Mouse (Mus musculus) liver, embryonic 13.5 days (tissue): Measurements from ENCODE around the gene Igfals. TPM values are rescaled to one million over a fixed set of nuclear protein-coding genes. Genes with fewer than 3 reads are reported as not detected.

ENCODE experiments used
- ATAC-seq: fragments of 200-750 bp; cut with Nextera tagmentation; 2 replicates; pipeline ENCODE4 v1.8.0; 2017; ENCODE audit warnings: low read depth, mild to moderate bottlenecking, moderate number of reproducible peaks, moderate library complexity
- DNase-seq: peaks from one replicate; pipeline ENCODE4 v3.0.0; 2022
- H3K27ac ChIP-seq: fragments of 300-500 bp; sonication (generic); 2 replicates; pipeline ENCODE4 v1.5.1; 2015; ENCODE audit warnings: moderate library complexity, mild to moderate bottlenecking, inconsistent platforms
- H3K27me3 ChIP-seq: fragments of 300-500 bp; sonication (generic); 2 replicates; pipeline ENCODE4 v1.6.1; 2015; ENCODE audit warnings: mild to moderate bottlenecking, inconsistent platforms
- H3K36me3 ChIP-seq: fragments of 300-500 bp; sonication (generic); 2 replicates; pipeline ENCODE4 v1.6.1; 2015; ENCODE audit warnings: mild to moderate bottlenecking, inconsistent platforms
- H3K4me1 ChIP-seq: fragments of 300-500 bp; sonication (generic); replicated peaks from 2 replicates; pipeline ENCODE4 v1.6.1; 2015; ENCODE audit warnings: inconsistent platforms
- H3K4me2 ChIP-seq: fragments of 300-500 bp; sonication (generic); 2 replicates; pipeline ENCODE4 v1.6.1; 2015; ENCODE audit warnings: inconsistent platforms, mild to moderate bottlenecking, moderate library complexity
- H3K4me3 ChIP-seq: fragments of 300-500 bp; sonication (generic); replicated peaks from 2 replicates; pipeline ENCODE4 v1.5.1; 2015; ENCODE audit warnings: mild to moderate bottlenecking, inconsistent platforms
- H3K9ac ChIP-seq: fragments of 300-500 bp; sonication (generic); 2 replicates; pipeline ENCODE4 v1.6.1; 2015; ENCODE audit warnings: mild to moderate bottlenecking, inconsistent platforms
- H3K9me3 ChIP-seq: fragments of 300-500 bp; sonication (generic); replicated peaks from 2 replicates; pipeline ENCODE4 v1.6.1; 2016; ENCODE audit warnings: inconsistent platforms
- WGBS: fragments of 180-500 bp; shearing (Covaris S2); methylation state at CpG from one replicate; pipeline ENCODE4 v1.1.7; 2015; ENCODE audit not compliant: insufficient replicate concordance; 5-methylcytosine and 5-hydroxymethylcytosine counted together
- polyA plus RNA-seq: library from polyadenylated mRNA; unstranded; fragments of >200 nt; fragmentation: Nextera tagmentation; extraction: Ambion mirVana; gene quantifications from 2 replicates; pipeline ENCODE4 v1.2.1, GENCODE M21; 2015

Igfals gene
- polyA plus RNA-seq, 1 experiment from 2014 or later = 5.1 TPM

DNA sequence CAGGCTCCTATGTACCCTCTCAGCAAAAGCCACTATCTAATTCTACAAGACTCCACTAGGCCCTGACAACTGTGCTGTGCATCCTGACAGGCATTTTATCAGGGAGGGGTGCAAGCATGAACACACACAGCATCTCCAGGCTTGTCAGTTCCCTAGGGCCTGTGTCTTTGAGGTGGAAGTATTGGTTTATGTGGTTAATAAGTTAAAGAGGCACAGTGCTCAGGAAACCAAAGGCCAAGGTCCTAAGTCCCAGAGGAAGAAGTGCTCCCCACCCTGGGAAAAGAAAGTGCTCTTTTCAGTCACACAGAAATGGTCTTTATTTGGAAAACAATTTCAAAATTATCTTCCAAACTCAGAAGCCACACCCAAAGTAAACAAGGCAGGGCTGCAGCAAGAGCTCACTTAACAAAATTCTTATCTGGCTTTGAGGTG is 17.2 kb upstream of the Igfals start:
- H3K4me2 ChIP-seq = peak overlapping the region; percentile 85

DNA sequence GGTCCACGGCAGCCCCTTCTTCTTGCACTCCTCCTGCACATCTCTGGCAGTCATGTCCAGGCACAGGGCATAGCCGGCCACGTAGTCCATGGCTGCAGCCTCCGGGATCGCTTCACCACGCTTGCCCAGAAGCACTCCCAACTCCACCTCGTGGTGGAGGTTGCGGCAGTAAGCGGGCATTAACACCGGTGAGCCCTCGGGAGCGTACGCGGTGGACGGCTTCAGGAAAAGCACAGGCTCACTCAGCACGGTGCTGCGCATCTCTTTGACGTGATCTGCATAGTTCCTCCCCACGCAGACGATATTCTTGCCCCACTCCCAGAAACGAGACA is 16.1 kb upstream of the Igfals start:
- Histone ChIP-seq H3K4me2 (peak overlapping the region; percentile 85), H3K4me3 (peak overlapping the region; percentile 91), H3K9me3 (no peaks in the 10 kb centered on the region), H3K27ac (peak overlapping the region; percentile 99), H3K27me3 (0 out of 2 replicates have a peak, but pooled peaks cover 4% of the 10 kb centered on the region), H3K36me3 (peaks cover 22% of the 10 kb centered on the region), H3K4me1 (peaks cover 40% of the 10 kb centered on the region), H3K9ac (peak overlapping the region; percentile 96)
- under 1% methylated on average over 21 of the region's 21 CpGs for WGBS
- DNase-seq (no peak), ATAC-seq (peak; percentile 32)

More for the DNA sequence above, 17.2 kb upstream of the Igfals start:
- H3K36me3 ChIP-seq = peaks cover 12% of the 10 kb centered on the region
- DNase-seq = peak; percentile 68
- H3K9me3 ChIP-seq = no peaks in the 10 kb centered on the region
- peak overlapping the region; percentile 91 for H3K4me3 ChIP-seq
- H3K27me3 ChIP-seq = 0 out of 2 replicates have a peak, but pooled peaks cover 4% of the 10 kb centered on the region
- ATAC-seq = peak; percentile 60
- H3K27ac ChIP-seq = peak overlapping the region; percentile 99
- H3K4me1 ChIP-seq = peaks cover 43% of the 10 kb centered on the region
- peak overlapping the region; percentile 96 for H3K9ac ChIP-seq

DNA sequence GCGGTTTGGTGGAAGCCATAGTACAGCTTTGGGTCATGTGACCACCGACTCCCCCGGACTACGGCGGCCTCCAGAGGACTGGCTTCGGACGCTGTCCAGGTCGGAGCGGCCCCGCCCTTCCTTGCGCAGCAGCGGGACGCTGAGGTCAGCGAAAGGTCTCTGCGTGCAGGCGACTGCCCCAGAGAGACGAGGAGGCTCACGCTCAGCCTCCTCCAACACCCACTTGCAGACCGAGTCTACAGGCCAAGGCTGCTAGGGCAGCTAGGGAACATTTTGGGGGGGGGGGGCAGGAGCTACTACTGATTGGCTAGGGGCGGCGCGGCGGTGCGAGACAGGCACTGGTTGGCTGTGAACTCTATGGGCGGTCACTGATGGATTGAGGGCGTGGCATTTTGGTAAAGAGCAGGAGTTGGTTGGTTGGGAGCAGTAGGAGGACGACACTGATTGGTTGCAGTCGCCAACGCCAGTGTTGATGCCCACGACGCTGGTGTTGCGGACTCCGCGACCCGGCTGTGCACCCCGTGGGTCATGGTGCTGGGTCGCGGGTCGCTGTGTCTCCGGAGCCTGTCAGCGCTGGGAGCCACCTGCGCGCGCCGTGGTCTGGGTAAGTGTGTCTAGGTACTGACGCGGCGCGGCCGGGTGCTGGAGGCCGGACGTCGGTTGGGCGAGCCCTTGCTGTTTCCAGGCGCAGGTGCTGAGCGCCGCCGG is 15.6 kb upstream of the Igfals start, which contains the start of gene Fahd1:
Fahd1 (minus strand) TSS at position 300 of the 708 bp plus-strand sequence.
- H3K27me3 ChIP-seq = 0 out of 2 replicates have a peak, but pooled peaks cover 2% of the 10 kb centered on the region
- ATAC-seq (peak; percentile 93), DNase-seq (peak; percentile 96)
- WGBS = under 1% methylated on average over 58 of the region's 58 CpGs
- H3K9me3 ChIP-seq = no peaks in the 10 kb centered on the region
- H3K27ac ChIP-seq = peak within 1 kb of the TSS; percentile 99
- peaks cover 25% of the 10 kb centered on the region for H3K36me3 ChIP-seq
- H3K9ac ChIP-seq = peak within 1 kb of the TSS; percentile 96
- peak within 1 kb of the TSS; percentile 91 for H3K4me3 ChIP-seq
- peaks cover 41% of the 10 kb centered on the region for H3K4me1 ChIP-seq
- peak within 1 kb of the TSS; percentile 90 for H3K4me2 ChIP-seq

DNA sequence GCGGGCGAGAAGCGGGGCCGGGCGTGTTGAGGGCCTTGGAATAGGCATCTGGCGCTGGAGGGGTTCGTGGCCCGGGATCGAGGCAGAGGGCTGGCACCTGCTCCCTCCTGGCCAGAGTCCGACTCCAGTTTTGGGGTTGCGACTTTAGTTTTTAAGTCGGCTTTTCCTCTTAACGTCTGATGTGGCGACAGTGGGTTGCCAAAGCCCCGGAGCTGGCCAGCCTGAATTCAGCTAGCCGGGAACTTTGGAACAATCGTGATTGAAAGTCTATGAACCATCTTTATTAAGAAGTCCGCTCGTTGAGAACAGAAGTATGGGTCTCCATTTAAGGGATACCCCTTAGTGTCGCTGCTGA is 15.0 kb upstream of the Igfals start:
- peak overlapping the region; percentile 90 for H3K4me2 ChIP-seq
- H3K4me3 ChIP-seq = peak overlapping the region; percentile 91
- H3K27ac ChIP-seq = peak overlapping the region; percentile 84
- DNase-seq (no peak), ATAC-seq (no peak)
- peaks cover 43% of the 10 kb centered on the region for H3K4me1 ChIP-seq
- H3K36me3 ChIP-seq = peaks cover 30% of the 10 kb centered on the region
- H3K27me3 ChIP-seq = no peaks in the 10 kb centered on the region
- WGBS = under 1% methylated on average over 20 of the region's 20 CpGs
- H3K9me3 ChIP-seq = no peaks in the 10 kb centered on the region
- peak overlapping the region; percentile 90 for H3K9ac ChIP-seq

DNA sequence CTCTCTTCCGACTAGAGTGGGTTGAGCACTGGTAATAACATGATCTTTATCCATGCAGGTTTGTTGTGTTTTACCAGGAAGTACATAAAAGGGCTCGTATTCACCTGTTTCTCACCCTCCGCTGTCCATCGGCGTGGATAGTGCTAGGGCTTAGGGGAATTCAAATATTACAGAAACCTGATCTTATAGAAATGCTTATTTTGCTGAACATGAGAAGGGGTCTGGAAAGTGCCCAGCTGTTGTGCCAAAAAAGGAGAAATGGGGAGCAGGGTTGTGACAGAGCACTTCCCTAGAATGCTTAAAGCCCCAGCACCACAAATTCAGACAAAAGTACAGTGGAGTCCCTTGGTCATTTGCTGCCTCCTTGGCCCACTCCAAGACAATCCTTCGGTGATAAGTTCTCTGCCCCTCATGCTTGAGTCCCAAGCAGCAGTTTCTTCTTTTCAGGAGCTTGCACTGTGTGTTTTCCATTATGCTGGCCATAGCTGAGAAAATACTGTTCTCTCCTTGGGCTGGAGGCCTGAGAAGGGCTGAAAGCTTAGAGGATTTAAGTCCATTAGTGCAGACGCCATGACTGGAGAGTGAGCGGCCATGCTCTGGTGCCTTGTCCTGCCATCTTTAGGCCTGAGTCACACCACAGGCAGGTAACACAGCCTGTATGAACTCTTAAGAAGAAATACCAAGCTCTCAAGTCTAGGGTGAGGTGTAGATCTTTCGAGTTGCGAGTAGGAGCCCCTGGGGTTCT is 14.2 kb upstream of the Igfals start:
- Histone ChIP-seq H3K4me3 (peak overlapping the region; percentile 91), H3K9me3 (no peaks in the 10 kb centered on the region), H3K4me1 (peaks cover 46% of the 10 kb centered on the region), H3K27me3 (no peaks in the 10 kb centered on the region), H3K36me3 (peaks cover 38% of the 10 kb centered on the region), H3K9ac (peak overlapping the region; percentile 90), H3K27ac (peak overlapping the region; percentile 84), H3K4me2 (peak overlapping the region; percentile 90)
- ATAC-seq = no peak
- no peak for DNase-seq
- 76% methylated on average over 10 of the region's 10 CpGs for WGBS

DNA sequence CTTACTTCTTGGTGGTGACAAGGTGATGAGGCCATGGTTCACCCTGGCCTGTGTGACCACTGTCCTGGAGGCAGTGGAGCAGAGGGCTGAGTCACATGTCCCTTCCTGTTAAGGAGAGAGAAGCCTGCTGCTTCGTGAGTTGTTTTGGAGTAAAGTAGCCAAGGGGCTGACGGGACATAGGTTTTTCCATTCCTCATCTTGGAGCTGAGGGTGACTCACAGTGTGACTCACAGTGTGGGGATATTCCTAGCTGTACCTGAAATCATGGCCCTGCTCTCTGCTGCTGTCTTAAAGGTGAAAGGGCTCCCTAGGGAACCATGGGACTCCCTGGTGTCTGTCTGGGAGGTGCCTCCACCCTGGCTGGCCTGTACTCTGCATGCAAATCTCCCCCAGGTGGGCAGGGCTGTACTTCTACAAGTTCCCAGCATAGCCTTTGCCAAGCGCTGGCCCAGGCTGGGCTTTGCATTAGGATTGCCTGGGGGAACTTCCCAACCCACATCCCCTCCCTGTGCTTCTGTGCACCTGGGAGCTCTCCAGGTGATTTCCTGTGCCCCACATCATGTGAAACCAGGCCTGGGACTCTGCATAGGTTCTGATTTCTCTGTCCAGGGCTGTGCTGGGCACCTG is 9.8 kb upstream of the Igfals start:
- no peak for DNase-seq
- Histone ChIP-seq H3K36me3 (peaks cover 73% of the 10 kb centered on the region), H3K9ac (peak overlapping the region; percentile 31; the same call in 1 of the 2 replicates), H3K27ac (peak overlapping the region; percentile 90), H3K27me3 (no peaks in the 10 kb centered on the region), H3K4me1 (peaks cover 68% of the 10 kb centered on the region), H3K4me3 (no peak overlapping the region), H3K9me3 (no peaks in the 10 kb centered on the region), H3K4me2 (no peak overlapping the region)
- 78% methylated on average over 3 of the region's 3 CpGs for WGBS
- no peak for ATAC-seq

DNA sequence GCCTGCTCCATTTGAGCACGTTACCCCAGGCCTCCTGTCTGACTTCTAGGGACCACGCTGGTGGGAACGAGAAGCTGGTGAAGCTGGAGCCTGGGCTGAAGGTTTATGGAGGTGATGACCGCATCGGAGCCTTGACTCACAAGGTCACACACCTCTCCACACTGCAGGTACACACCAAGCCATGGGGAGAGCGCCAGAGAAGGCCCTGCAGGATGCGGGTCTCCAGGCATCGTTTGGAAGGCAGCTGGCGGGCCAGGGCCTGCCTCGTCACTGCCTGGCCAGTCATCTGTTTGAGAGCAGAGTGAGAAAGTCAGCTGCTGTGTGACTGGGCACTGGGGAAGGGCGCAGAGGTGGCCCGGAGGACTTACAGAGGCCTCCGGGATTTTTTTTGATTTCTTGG is 9.2 kb upstream of the Igfals start:
- Histone ChIP-seq H3K27me3 (no peaks in the 10 kb centered on the region), H3K36me3 (peaks cover 79% of the 10 kb centered on the region), H3K27ac (peak overlapping the region; percentile 90), H3K9me3 (no peaks in the 10 kb centered on the region), H3K4me2 (no peak overlapping the region), H3K9ac (no peak overlapping the region), H3K4me1 (peaks cover 68% of the 10 kb centered on the region), H3K4me3 (no peak overlapping the region)
- no peak for ATAC-seq
- WGBS = 91% methylated on average over 13 of the region's 13 CpGs
- DNase-seq = no peak

DNA sequence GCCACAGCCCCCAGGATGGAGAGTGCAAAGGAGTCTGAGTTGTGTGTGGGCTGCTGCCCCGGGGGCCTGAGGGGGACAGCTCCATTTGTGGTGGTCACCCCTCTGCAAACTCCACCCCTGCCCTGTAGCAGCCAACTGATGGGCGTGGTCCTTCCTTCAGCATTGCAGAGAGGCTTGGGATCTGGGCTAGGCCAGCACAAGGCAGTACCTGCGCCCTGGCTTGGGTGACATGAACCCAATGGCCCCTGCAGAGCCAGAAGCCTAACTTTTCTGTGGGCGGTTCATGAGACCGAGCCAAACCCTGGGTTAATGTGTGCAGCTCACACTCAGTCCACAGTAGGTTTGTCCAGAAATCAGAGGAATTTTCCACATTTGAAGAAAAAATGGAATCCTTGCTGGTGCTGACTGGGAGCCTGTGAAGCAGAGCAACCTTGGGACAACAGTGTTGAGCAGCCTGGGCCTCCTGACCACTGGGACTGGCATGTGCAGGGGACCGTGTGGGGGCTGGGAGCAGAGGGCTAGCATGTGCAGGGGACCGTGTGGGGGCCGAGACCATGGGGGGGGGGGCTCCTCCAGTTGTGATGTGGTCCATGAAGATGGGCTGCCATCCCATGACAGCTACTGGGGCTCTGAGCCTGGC is 7.8 kb upstream of the Igfals start:
- H3K27ac ChIP-seq = peak overlapping the region; percentile 90
- H3K9ac ChIP-seq = peak overlapping the region; percentile 59
- DNase-seq = no peak
- H3K27me3 ChIP-seq = no peaks in the 10 kb centered on the region
- no peak overlapping the region for H3K4me3 ChIP-seq
- peaks cover 67% of the 10 kb centered on the region for H3K4me1 ChIP-seq
- 73% methylated on average over 8 of the region's 8 CpGs for WGBS
- peak overlapping the region; percentile 42 for H3K4me2 ChIP-seq
- H3K36me3 ChIP-seq = peaks cover 87% of the 10 kb centered on the region
- ATAC-seq = no peak
- no peaks in the 10 kb centered on the region for H3K9me3 ChIP-seq

DNA sequence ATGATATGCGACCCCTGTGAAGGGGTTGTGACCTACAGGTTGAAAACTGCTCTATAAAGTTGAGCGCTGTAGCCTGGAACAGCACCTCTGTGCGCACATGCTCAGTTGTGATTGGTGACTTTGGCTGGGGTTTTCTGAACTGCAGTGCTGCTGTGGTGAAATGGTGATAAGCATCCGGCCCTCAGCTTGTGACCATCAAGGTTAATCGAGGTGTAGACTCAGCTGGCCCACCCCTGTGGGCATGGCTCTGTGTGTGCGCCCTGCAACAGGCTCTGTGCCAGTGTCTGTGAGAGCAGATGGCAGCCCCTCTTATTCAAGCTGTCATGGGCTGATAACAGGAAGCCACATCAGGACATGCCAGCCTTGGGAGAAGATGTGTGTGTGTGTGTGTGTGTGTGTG is 6.8 kb upstream of the Igfals start:
- Histone ChIP-seq H3K9me3 (no peaks in the 10 kb centered on the region), H3K36me3 (peaks cover 86% of the 10 kb centered on the region), H3K4me1 (peaks cover 67% of the 10 kb centered on the region), H3K9ac (peak overlapping the region; percentile 59; the same call in 1 of the 2 replicates), H3K4me2 (peak overlapping the region; percentile 42), H3K27me3 (no peaks in the 10 kb centered on the region), H3K27ac (peak overlapping the region; percentile 90), H3K4me3 (no peak overlapping the region)
- peak; percentile 77 for DNase-seq
- WGBS = 42% methylated on average over 6 of the region's 6 CpGs
- ATAC-seq = peak; percentile 95

DNA sequence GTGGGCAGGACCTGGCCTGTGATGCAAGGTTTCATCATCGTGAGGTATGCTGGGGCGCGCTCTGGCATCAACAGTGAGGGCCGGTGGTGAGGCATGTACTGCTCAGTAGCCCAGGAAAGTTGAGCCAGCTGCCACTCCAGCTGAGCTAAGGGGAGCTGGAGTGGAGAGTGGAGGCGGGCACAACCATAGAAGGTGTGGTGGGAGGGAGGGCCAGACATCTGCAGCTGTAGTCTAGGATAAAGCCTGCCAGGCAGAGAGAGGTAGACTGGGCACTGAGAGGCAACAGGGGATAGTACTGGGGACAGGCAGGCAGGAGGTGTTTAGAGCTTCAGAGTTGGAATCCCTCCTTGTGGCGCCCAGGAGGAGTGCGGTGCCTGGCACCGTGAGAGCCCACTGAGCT is 5.7 kb upstream of the Igfals start:
- Histone ChIP-seq H3K4me2 (peak overlapping the region; percentile 44), H3K4me3 (0 out of 2 replicates have a peak overlapping the region, but pooled peaks have one; percentile 3), H3K36me3 (peaks cover 88% of the 10 kb centered on the region), H3K27me3 (no peaks in the 10 kb centered on the region), H3K9me3 (no peaks in the 10 kb centered on the region), H3K4me1 (peaks cover 66% of the 10 kb centered on the region), H3K9ac (peak overlapping the region; percentile 59), H3K27ac (peak overlapping the region; percentile 90)
- DNase-seq (no peak), ATAC-seq (peak; percentile 81)
- WGBS = 89% methylated on average over 8 of the region's 8 CpGs

DNA sequence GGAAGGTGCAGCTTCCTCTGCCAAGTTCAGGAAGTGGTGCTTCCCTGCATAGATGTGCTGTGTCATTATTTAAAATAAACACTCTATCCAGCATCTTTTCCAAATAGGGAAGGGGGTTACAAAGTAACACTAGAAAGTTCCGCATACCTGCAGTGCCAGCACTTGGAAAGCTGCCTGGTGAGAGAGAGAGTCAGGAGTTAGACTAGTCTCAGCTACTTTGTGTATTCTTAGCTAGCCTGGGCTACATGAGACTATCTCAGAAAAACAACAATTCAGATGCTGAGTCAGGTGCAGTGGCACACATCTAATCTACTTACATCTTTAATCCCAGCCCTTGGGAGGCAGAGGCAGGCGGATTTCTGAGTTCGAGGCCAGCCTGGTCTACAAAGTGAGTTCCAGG is 4.0 kb upstream of the Igfals start:
- ATAC-seq (no peak), DNase-seq (no peak)
- no peaks in the 10 kb centered on the region for H3K9me3 ChIP-seq
- H3K36me3 ChIP-seq = peaks cover 84% of the 10 kb centered on the region
- H3K4me1 ChIP-seq = peaks cover 51% of the 10 kb centered on the region
- no peaks in the 10 kb centered on the region for H3K27me3 ChIP-seq
- 82% methylated on average over 3 of the region's 3 CpGs for WGBS
- H3K9ac ChIP-seq = no peak overlapping the region
- H3K4me2 ChIP-seq = no peak overlapping the region
- peak overlapping the region; percentile 90 for H3K27ac ChIP-seq
- H3K4me3 ChIP-seq = no peak overlapping the region
